Mouse (Mus musculus) bone marrow macrophage, adult 2 months (primary cell): ENCODE data around the gene Pecam1.

Experiments used
- CTCF ChIP-seq: IDR thresholded peaks from 2 replicates; pipeline ENCODE4 v1.5.1; 2012; ENCODE audit warnings: low read depth, mild to moderate bottlenecking, low read length, moderate library complexity
- POLR2A ChIP-seq: IDR thresholded peaks from 2 replicates; pipeline ENCODE4 v1.6.1; 2012; ENCODE audit warnings: mild to moderate bottlenecking, low read depth, low read length, borderline replicate concordance

DNA sequence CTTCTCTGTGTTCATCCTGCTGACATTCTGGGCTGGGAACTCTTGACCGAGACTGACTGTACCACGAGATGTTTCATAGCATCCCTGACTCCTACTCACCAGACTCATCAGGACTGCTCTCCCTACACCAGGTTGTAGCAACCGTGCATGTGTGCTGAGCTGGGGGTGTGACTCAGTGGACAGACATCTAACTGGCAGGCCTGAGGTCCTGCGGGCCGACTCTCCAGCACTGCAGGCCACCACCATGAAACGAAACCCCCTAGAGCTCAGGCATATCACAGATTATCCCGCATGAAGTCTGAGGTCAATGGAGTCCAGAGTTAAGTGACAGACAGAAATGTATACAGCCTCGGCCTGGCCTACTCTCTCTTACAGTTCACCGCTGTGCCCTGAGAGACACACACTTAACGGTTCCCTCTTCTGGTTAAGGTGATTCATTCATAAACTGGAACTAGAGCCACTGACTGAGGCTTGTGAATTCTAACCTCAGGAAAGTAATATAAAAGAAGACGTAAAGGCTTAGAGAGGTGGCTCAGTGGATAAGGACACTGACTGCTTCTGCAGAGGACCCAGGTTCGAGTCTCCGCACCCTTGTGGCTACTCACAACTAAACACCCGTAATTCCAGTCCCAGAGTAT, 83.8 kb downstream of the Pecam1 start:
- TF ChIP-seq CTCF (no peak), POLR2A (no peak)
